Mouse (Mus musculus): ENCODE results near the gene Dnah7b.

GRCm38 (mm10) chr1:46408324-46409115, 342.4 kb downstream of the Dnah7b start:
- TF ChIP-seq CTCF (IDR thresholded peaks at IDR 0.05; ENCODE audit: low read depth): no peak
- no peak for TF ChIP-seq EP300 (IDR thresholded peaks at IDR 0.05; ENCODE audit: low read depth)
